Mouse (Mus musculus): Measurements from ENCODE around the gene Tbcel. TPM values are rescaled to one million over a fixed set of nuclear protein-coding genes. Genes with fewer than 3 reads are reported as not detected.

Gene Tbcel
- total RNA-seq, 2 experiments from 2014 or later, result 375 to 568 TPM

GRCm38 (mm10) chr9:42399829-42400228 is 107.8 kb downstream of the Tbcel start, which contains the start of gene Tecta:
Gene Tecta, minus strand, starts transcription at chr9:42399929.
- ATAC-seq (replicated peaks; ENCODE audit: low FRiP score, poor library complexity, severe bottlenecking), result no peak

DNA sequence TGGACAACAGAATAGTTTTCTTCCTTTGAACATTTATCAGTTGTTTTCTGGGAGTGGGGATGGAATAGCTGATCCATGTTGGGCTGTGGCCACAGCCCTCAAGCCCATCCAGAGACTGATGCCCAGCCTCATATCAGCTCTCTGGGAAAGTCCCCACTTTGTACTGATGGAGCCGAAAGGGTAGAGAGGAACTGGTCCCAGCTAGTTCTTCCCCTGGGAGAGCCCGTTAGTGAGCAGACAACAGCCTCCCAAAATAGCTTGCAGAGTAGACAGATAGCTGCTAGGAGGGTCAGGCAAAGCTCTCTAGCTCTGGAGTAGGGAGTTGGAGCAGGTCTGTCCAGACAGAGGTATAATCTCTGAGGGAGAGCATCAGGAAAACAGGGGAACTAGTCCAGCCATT is 111.5 kb downstream of the Tbcel start:
- no peak for ATAC-seq (replicated peaks; ENCODE audit: low FRiP score, poor library complexity, severe bottlenecking)

DNA sequence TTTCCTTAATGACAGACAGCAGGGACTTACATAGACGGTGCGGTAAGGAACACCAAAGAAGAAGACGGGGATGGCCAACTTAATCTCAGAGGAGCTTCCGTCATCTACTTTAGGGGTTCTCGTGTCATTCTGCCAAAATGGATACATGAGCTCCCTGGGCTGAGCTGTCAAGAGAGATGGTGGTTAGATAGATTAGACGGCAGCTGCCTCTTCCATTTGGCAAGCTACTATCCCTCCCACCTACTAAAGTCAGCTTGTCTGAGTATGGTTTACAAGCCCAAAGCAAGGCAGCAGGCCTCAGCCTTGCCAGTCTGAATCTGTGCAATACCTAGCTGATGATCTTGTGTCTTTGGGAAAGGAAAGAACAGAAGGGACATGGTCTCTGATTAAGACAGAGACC is 112.7 kb downstream of the Tbcel start:
- no peak for ATAC-seq (replicated peaks; ENCODE audit: low FRiP score, poor library complexity, severe bottlenecking)

DNA sequence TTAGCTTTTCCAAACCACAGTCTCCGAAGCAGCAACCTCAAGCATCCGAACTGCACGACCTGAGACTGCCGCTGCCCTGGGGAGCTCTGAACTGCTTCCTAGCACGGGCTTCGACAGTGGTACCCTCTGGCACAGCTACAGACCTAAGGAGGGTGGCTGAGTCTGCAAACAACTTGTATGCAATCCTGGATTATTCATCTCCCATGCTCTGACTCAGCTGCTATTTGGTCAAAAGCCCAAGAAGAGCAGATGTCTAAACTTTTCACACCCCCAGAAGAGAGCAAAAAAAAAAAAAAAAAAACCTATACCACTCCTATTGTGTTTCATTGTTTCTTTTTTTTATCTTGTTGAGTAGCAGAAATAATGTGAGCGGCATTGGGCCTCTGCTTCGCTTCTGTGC is 113.3 kb downstream of the Tbcel start:
- no peak for ATAC-seq (replicated peaks; ENCODE audit: low FRiP score, poor library complexity, severe bottlenecking)

DNA sequence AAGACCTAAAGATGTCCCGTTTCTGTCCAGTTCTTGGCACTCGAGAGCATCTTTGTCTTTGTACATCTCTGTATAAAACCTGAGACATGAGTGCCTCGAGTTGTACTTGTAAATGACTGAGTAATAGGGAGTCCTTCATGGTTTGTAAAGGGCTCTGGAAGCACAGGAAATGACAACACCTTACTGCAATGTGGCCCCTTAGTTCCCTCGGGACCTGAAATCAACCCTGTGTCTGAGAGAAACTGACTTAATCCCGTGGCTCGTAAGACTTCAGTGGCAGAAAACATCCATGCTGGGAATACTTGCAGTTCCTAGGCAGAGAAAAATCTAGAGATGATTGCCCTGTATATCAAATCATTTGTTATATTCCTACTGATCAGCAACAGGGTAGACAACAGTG is 114.7 kb downstream of the Tbcel start:
- ATAC-seq (replicated peaks; ENCODE audit: low FRiP score, poor library complexity, severe bottlenecking), result no peak

GRCm38 (mm10) chr9:42388490-42388889 is 119.1 kb downstream of the Tbcel start:
- no peak for ATAC-seq (replicated peaks; ENCODE audit: low FRiP score, poor library complexity, severe bottlenecking)

GRCm38 (mm10) chr9:42387038-42387437 is 120.6 kb downstream of the Tbcel start:
- no peak for ATAC-seq (replicated peaks; ENCODE audit: low FRiP score, poor library complexity, severe bottlenecking)

- no peak for ATAC-seq (replicated peaks; ENCODE audit: low FRiP score, poor library complexity, severe bottlenecking)
Observed at GRCm38 (mm10) chr9:42385656-42386055, 122.0 kb downstream of the Tbcel start.

GRCm38 (mm10) chr9:42382628-42383347 is 124.8 kb downstream of the Tbcel start:
- no peak for ATAC-seq (replicated peaks; ENCODE audit: low FRiP score, poor library complexity, severe bottlenecking)

- no peak for ATAC-seq (replicated peaks; ENCODE audit: low FRiP score, poor library complexity, severe bottlenecking)
Observed at GRCm38 (mm10) chr9:42382063-42382462, 125.5 kb downstream of the Tbcel start.

DNA sequence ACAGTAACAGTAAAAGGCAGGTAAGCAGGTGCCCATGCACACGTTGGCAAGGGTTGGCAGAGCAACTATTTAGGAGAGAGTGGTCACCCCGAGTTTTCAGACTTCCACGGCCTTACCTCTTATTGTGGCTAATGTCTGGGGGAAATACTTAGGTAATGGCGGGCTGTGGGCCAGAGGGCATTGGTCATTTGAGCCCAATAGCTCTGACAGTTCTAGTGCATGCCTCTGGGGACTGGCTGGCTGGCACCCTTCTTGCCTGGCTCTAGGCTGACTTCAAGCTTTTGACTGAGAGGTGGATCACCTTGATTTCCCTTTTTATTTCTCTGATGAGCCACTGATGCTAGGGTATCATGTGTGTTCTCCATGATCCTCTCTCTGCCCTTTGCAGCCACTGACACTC is 129.5 kb downstream of the Tbcel start:
- no peak for ATAC-seq (replicated peaks; ENCODE audit: low FRiP score, poor library complexity, severe bottlenecking)

- ATAC-seq (replicated peaks; ENCODE audit: low FRiP score, poor library complexity, severe bottlenecking), result no peak
Observed at GRCm38 (mm10) chr9:42377656-42378055, 130.0 kb downstream of the Tbcel start.

- ATAC-seq (replicated peaks; ENCODE audit: low FRiP score, poor library complexity, severe bottlenecking), result peak; percentile 50; the same call in 1 of the 2 replicates
Observed at GRCm38 (mm10) chr9:42371670-42372368, 135.8 kb downstream of the Tbcel start.

Other genes starting within 250 kb of the Tbcel start
- gene Sc5d, start 243.6 kb downstream of the Tbcel start, total RNA-seq (2015; ENCODE audit: low replicate concordance), result 2.1 and 11.3 TPM in 2 replicates
- gene Sc5d, start 243.6 kb downstream of the Tbcel start, total RNA-seq (2017; ENCODE audit: low replicate concordance), result 3.6 and 17.6 TPM in 2 replicates
- gene Tecta, start 107.9 kb downstream of the Tbcel start, total RNA-seq (2015; ENCODE audit: low replicate concordance), result 0.63 TPM in 1 of 2 replicates, not detected in the other
- gene Tecta, start 107.9 kb downstream of the Tbcel start, total RNA-seq (2017; ENCODE audit: low replicate concordance), result 1.1 TPM in 2 replicates

Data from erythroblast, adult 5-6 weeks (primary cell).